Mouse (Mus musculus): ENCODE data around the gene Rora. TPM values are rescaled to one million over a fixed set of nuclear protein-coding genes. Genes with fewer than 3 reads are reported as not detected.

Gene Rora
- polyA plus RNA-seq, 1 experiment = not detected

GRCm38 (mm10) chr9:68769638-68770037 lies 116.1 kb downstream of the Rora start:
- TF ChIP-seq GATA1 (IDR thresholded peaks at IDR 0.05; ENCODE audit: low read length) = no peak

GRCm38 (mm10) chr9:68771383-68771782 lies 117.8 kb downstream of the Rora start:
- no peak for TF ChIP-seq GATA1 (IDR thresholded peaks at IDR 0.05; ENCODE audit: low read length)

GRCm38 (mm10) chr9:68773770-68774169 lies 120.2 kb downstream of the Rora start:
- no peak for TF ChIP-seq GATA1 (IDR thresholded peaks at IDR 0.05; ENCODE audit: low read length)

- TF ChIP-seq GATA1 (IDR thresholded peaks at IDR 0.05; ENCODE audit: low read length) = no peak
These were observed 128.4 kb downstream of the Rora start for GRCm38 (mm10) chr9:68782011-68782410.

- no peak for TF ChIP-seq GATA1 (IDR thresholded peaks at IDR 0.05; ENCODE audit: low read length)
These were observed 129.0 kb downstream of the Rora start for GRCm38 (mm10) chr9:68782604-68783003.

GRCm38 (mm10) chr9:68783246-68783645 lies 129.7 kb downstream of the Rora start:
- no peak for TF ChIP-seq GATA1 (IDR thresholded peaks at IDR 0.05; ENCODE audit: low read length)

- no peak for TF ChIP-seq GATA1 (IDR thresholded peaks at IDR 0.05; ENCODE audit: low read length)
These were observed 133.2 kb downstream of the Rora start for GRCm38 (mm10) chr9:68786614-68787293.

- no peak for TF ChIP-seq GATA1 (IDR thresholded peaks at IDR 0.05; ENCODE audit: low read length)
These were observed 134.1 kb downstream of the Rora start for GRCm38 (mm10) chr9:68787665-68788064.

- TF ChIP-seq GATA1 (IDR thresholded peaks at IDR 0.05; ENCODE audit: low read length) = no peak
These were observed 137.3 kb downstream of the Rora start for GRCm38 (mm10) chr9:68790922-68791321.

- no peak for TF ChIP-seq GATA1 (IDR thresholded peaks at IDR 0.05; ENCODE audit: low read length)
These were observed 138.5 kb downstream of the Rora start for GRCm38 (mm10) chr9:68791982-68792540.

GRCm38 (mm10) chr9:68795314-68795713 lies 141.7 kb downstream of the Rora start:
- no peak for TF ChIP-seq GATA1 (IDR thresholded peaks at IDR 0.05; ENCODE audit: low read length)

- TF ChIP-seq GATA1 (IDR thresholded peaks at IDR 0.05; ENCODE audit: low read length) = no peak
These were observed 144.6 kb downstream of the Rora start for GRCm38 (mm10) chr9:68798221-68798620.

- TF ChIP-seq GATA1 (IDR thresholded peaks at IDR 0.05; ENCODE audit: low read length) = no peak
These were observed 145.5 kb downstream of the Rora start for GRCm38 (mm10) chr9:68799065-68799464.

GRCm38 (mm10) chr9:68804229-68804628 lies 150.6 kb downstream of the Rora start:
- no peak for TF ChIP-seq GATA1 (IDR thresholded peaks at IDR 0.05; ENCODE audit: low read length)

GRCm38 (mm10) chr9:68805776-68806175 lies 152.2 kb downstream of the Rora start:
- no peak for TF ChIP-seq GATA1 (IDR thresholded peaks at IDR 0.05; ENCODE audit: low read length)

- no peak for TF ChIP-seq GATA1 (IDR thresholded peaks at IDR 0.05; ENCODE audit: low read length)
These were observed 154.1 kb downstream of the Rora start for GRCm38 (mm10) chr9:68807735-68808134.

GRCm38 (mm10) chr9:68809536-68809935 lies 155.9 kb downstream of the Rora start:
- TF ChIP-seq GATA1 (IDR thresholded peaks at IDR 0.05; ENCODE audit: low read length) = no peak

Data from G1E-ER4 (cell line).